Mouse (Mus musculus): Measurements from ENCODE around the gene Dffb.

- no peak for TF ChIP-seq CHD2 (IDR thresholded peaks at IDR 0.05; ENCODE audit: low read length)
- TF ChIP-seq EP300 (IDR thresholded peaks at IDR 0.05; ENCODE audit: low read depth in 1 of 2, low read length in 2 of 2): no peak
- TF ChIP-seq USF2 (IDR thresholded peaks at IDR 0.05; ENCODE audit: borderline replicate concordance in 1 of 2, insufficient read depth in 1 of 2, low read depth in 1 of 2, low read length in 2 of 2): no peak
- TF ChIP-seq POLR2AphosphoS5 (IDR thresholded peaks at IDR 0.05; ENCODE audit: borderline replicate concordance, low read depth, low read length): no peak
- TF ChIP-seq CTCF (IDR thresholded peaks at IDR 0.05 in 2 of 3, conservative IDR thresholded peaks at IDR 0.05 in 1 of 3; ENCODE audit: control insufficient read depth in 1 of 3, insufficient read depth in 1 of 3, low read depth in 2 of 3, low read length in 3 of 3, poor library complexity in 1 of 3, severe bottlenecking in 1 of 3): no peak
- no peak for TF ChIP-seq POLR2A (IDR thresholded peaks at IDR 0.05; ENCODE audit: control insufficient read depth in 1 of 2, insufficient read depth in 1 of 2, low read depth in 1 of 2, low read length in 2 of 2, poor library complexity in 1 of 2)
- TF ChIP-seq E2F4 (IDR thresholded peaks at IDR 0.05; ENCODE audit: borderline replicate concordance, low read depth, low read length): no peak
- no peak for TF ChIP-seq MAFK (IDR thresholded peaks at IDR 0.05; ENCODE audit: borderline replicate concordance, low read depth, low read length)
- TF ChIP-seq ZNF384 (IDR thresholded peaks at IDR 0.05; ENCODE audit: low read depth, low read length): no peak
- TF ChIP-seq USF1 (IDR thresholded peaks at IDR 0.05; ENCODE audit: low read depth, low read length): no peak
- no peak for TF ChIP-seq BHLHE40 (IDR thresholded peaks at IDR 0.05; ENCODE audit: borderline replicate concordance, low read depth, low read length)
These were observed 19.3 kb downstream of the Dffb start for GRCm38 (mm10) chr4:153955651-153956050.

All from MEL (cell line).